Mouse (Mus musculus) layer of hippocampus, adult 6 months (tissue): ENCODE data around the gene Gm10118. TPM values are rescaled to one million over a fixed set of nuclear protein-coding genes. Genes with fewer than 3 reads are reported as not detected.

Experiments
- long read RNA-seq, 2 experiments: library from polyadenylated mRNA; unstranded; transcript quantifications; one replicate each; pipeline ENCODE4 v2.0.0; 2019 to 2020
- polyA plus RNA-seq: library from polyadenylated mRNA; unstranded; fragments of <200 nt; fragmentation: Nextera tagmentation; gene quantifications from 2 replicates; pipeline ENCODE4 v1.2.3, GENCODE M21; 2021

Gene Gm10118
- 0.15 and 0.21 TPM in 2 replicates for polyA plus RNA-seq
- long read RNA-seq, experiment 1 = 0 reads
- long read RNA-seq, experiment 2 = 0 reads

DNA sequence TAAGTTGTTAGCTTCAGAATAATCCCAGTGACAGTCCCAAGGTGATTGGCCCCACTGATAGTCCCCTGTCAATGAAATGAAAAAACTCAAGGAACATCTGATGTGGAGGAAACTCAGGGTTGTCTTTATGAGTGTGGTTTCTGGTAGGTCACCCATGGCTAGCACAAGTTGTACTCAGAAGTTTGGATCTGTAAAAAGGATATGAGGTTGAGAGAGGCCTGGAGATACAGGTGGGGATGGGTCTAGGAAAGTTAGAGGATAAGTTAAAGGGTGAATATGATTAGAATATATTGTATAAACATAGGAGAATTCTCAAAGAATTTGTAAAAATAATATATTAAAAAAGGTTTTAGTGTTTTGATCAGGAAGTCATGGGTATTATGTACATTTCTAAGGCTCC lies at the start of gene Gm10118:
TSS of gene Gm10118 (minus strand) at position 101 of the 400 bp plus-strand sequence.

Other genes starting within 250 kb of the Gm10118 start
- 13.5 and 13.9 TPM in 2 replicates for gene Lrrtm3, start 162.8 kb upstream of the Gm10118 start, polyA plus RNA-seq